10 mouse cellular contexts compared by ENCODE assay signal in the genomic region with DNA sequence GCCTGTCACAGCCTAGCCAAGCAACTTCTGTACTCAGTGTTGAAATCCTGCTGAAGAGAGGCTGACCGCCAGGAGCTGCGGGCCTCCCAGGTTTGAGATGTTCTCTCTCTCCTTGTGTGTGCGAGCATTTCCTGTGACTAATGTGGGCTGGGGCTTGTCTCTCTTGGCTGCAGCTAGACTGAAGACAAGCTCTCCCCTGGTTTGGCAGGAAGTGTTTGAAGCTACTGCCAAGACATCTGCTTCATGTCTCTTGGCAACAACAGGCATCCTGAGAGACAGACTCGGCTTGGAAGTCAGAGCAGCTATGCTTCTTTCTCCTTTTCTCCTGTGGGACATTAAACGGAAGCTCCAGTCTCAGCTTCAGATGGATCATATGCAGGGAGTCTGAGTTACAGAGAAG. TPM values are rescaled to one million over a fixed set of nuclear protein-coding genes. Genes with fewer than 3 reads are reported as not detected.
DNase-seq lines count a peak whose midpoint lies in the region; ATAC-seq and TF ChIP-seq lines count a peak whose summit lies in the region.
"Had no signal": no experiment of that assay in that cellular context is flagged by ENCODE, and none has a peak within 500 bp of the region (broad histone marks: within the 10 kb centered on the region; RNA-seq: fewer than 3 reads in every experiment).

No protein-coding gene starts in this region.

- H3K4me1 ChIP-seq in hindbrain, embryonic 15.5 days (replicated peaks): peaks cover 11% of the 10 kb centered on the region; the same call in 1 of the 2 replicates
- H3K4me1 ChIP-seq in hindbrain, embryonic 12.5 days: no peaks in the 10 kb centered on the region
- no peaks in the 10 kb centered on the region for H3K4me1 ChIP-seq in kidney, adult 2 months (ENCODE audit: control insufficient read depth, insufficient read depth, low read length)
- H3K4me1 ChIP-seq in limb, embryonic 10.5 days: peaks cover 19% of the 10 kb centered on the region
- H3K4me1 ChIP-seq in midbrain, embryonic 15.5 days: no peaks in the 10 kb centered on the region
- H3K4me1 ChIP-seq: midbrain, embryonic 12.5 days had no signal

- no peak for TF ChIP-seq POLR2A in kidney, adult 2 months (IDR thresholded peaks at IDR 0.05; ENCODE audit: low read depth, low read length)

- no peaks in the 10 kb centered on the region for H3K9me3 ChIP-seq in hindbrain, embryonic 15.5 days
- 0 out of 2 replicates have a peak, but pooled peaks cover 3% of the 10 kb centered on the region for H3K9me3 ChIP-seq in hindbrain, embryonic 12.5 days (replicated peaks)
- H3K9me3 ChIP-seq in limb, embryonic 10.5 days (replicated peaks): no peaks in the 10 kb centered on the region
- H3K9me3 ChIP-seq in midbrain, embryonic 15.5 days: no peaks in the 10 kb centered on the region
- H3K9me3 ChIP-seq: midbrain, embryonic 12.5 days had no signal

- H3K9ac ChIP-seq in hindbrain, embryonic 15.5 days: no peak overlapping the region
- no peak overlapping the region for H3K9ac ChIP-seq in hindbrain, embryonic 12.5 days
- no peak overlapping the region for H3K9ac ChIP-seq in midbrain, embryonic 15.5 days
- H3K9ac ChIP-seq: midbrain, embryonic 12.5 days had no signal

- WGBS in hindbrain, embryonic 15.5 days: 39% methylated on average over 5 of the region's 5 CpGs
- WGBS in hindbrain, embryonic 12.5 days: 63% methylated on average over 5 of the region's 5 CpGs
- 48% methylated on average over 5 of the region's 5 CpGs for WGBS in kidney, adult 2 months
- WGBS in limb, embryonic 10.5 days: 66% methylated on average over 5 of the region's 5 CpGs
- WGBS in midbrain, embryonic 15.5 days: 68% methylated on average over 5 of the region's 5 CpGs

- H3K36me3 ChIP-seq in hindbrain, embryonic 15.5 days: no peaks in the 10 kb centered on the region
- H3K36me3 ChIP-seq in hindbrain, embryonic 12.5 days: no peaks in the 10 kb centered on the region
- H3K36me3 ChIP-seq in kidney, adult 2 months (ENCODE audit: control insufficient read depth, insufficient read depth, low read length): no peaks in the 10 kb centered on the region
- H3K36me3 ChIP-seq in limb, embryonic 10.5 days: no peaks in the 10 kb centered on the region
- H3K36me3 ChIP-seq in midbrain, embryonic 15.5 days (replicated peaks): no peaks in the 10 kb centered on the region
- H3K36me3 ChIP-seq: G1E; midbrain, embryonic 12.5 days had no signal

- TF ChIP-seq CTCF in kidney, adult 2 months (conservative IDR thresholded peaks at IDR 0.05; ENCODE audit: insufficient read depth, insufficient read length, low read depth, low read length): no peak

- H3K27me3 ChIP-seq in hindbrain, embryonic 15.5 days: no peaks in the 10 kb centered on the region
- H3K27me3 ChIP-seq in hindbrain, embryonic 12.5 days: no peaks in the 10 kb centered on the region
- no peaks in the 10 kb centered on the region for H3K27me3 ChIP-seq in kidney, adult 2 months (replicated peaks; ENCODE audit: control insufficient read depth, insufficient read depth, low read length)
- H3K27me3 ChIP-seq in limb, embryonic 10.5 days (ENCODE audit: low read depth, poor library complexity, severe bottlenecking): no peaks in the 10 kb centered on the region
- H3K27me3 ChIP-seq in midbrain, embryonic 15.5 days (replicated peaks): no peaks in the 10 kb centered on the region
- H3K27me3 ChIP-seq: midbrain, embryonic 12.5 days had no signal

- ATAC-seq in hindbrain, embryonic 15.5 days (ENCODE audit: low FRiP score, low read depth): peak; percentile 86
- ATAC-seq in hindbrain, embryonic 12.5 days (ENCODE audit: low FRiP score): no peak
- ATAC-seq in common myeloid progenitor, adult 5-6 weeks (replicated peaks; ENCODE audit: low read depth, poor library complexity, severe bottlenecking): peak; percentile 94
- peak; percentile 75 for ATAC-seq in midbrain, embryonic 15.5 days (replicated peaks)

- H3K4me2 ChIP-seq in hindbrain, embryonic 15.5 days: no peak overlapping the region
- H3K4me2 ChIP-seq in hindbrain, embryonic 12.5 days (replicated peaks): no peak overlapping the region
- H3K4me2 ChIP-seq in midbrain, embryonic 15.5 days: no peak overlapping the region
- H3K4me2 ChIP-seq: midbrain, embryonic 12.5 days had no signal

- DNase-seq in heart, adult 11 months: peak; percentile 100
- DNase-seq in kidney, adult 2 months: peak; percentile 90
- DNase-seq in limb, embryonic 10.5 days (ENCODE audit: low spot score): no peak
- DNase-seq in thymus, postnatal 14 days: peak; percentile 29

- H3K27ac ChIP-seq in hindbrain, embryonic 15.5 days (replicated peaks): peak overlapping the region; percentile 64
- H3K27ac ChIP-seq in hindbrain, embryonic 12.5 days: no peak overlapping the region
- H3K27ac ChIP-seq in kidney, adult 2 months (ENCODE audit: insufficient read depth, low read depth, low read length): peak overlapping the region; percentile 77
- 0 out of 2 replicates have a peak overlapping the region, but pooled peaks have one; percentile 50 for H3K27ac ChIP-seq in limb, embryonic 10.5 days
- peak overlapping the region; percentile 43; the same call in 1 of the 2 replicates for H3K27ac ChIP-seq in midbrain, embryonic 15.5 days
- H3K27ac ChIP-seq: midbrain, embryonic 12.5 days had no signal

- no peak overlapping the region for H3K4me3 ChIP-seq in hindbrain, embryonic 15.5 days
- H3K4me3 ChIP-seq in hindbrain, embryonic 12.5 days: no peak overlapping the region
- no peak overlapping the region for H3K4me3 ChIP-seq in kidney, adult 2 months (ENCODE audit: insufficient read depth, low read depth, low read length)
- H3K4me3 ChIP-seq in limb, embryonic 10.5 days: no peak overlapping the region
- H3K4me3 ChIP-seq in midbrain, embryonic 15.5 days: no peak overlapping the region
- H3K4me3 ChIP-seq: midbrain, embryonic 12.5 days had no signal

RNA-seq across cellular contexts. Expression of gene Hs1bp3, which starts 44.2 kb away (rescaled TPM):
- 10.2 and 10.8 TPM in 2 replicates for polyA plus RNA-seq in hindbrain, embryonic 15.5 days (2015; fragmentation: Nextera tagmentation; extraction: Ambion mirVana)
- polyA plus RNA-seq in hindbrain, embryonic 12.5 days (2016; fragmentation: Nextera tagmentation; extraction: Ambion mirVana): 13.2 and 14.6 TPM in 2 replicates
- 1.4 and 6.9 TPM in 2 replicates for total RNA-seq in common myeloid progenitor, adult 5-6 weeks (2017)
- 25.3 and 27.7 TPM in 2 replicates for polyA plus RNA-seq in kidney, adult 2 months (2012; rRNA removed)
- polyA plus RNA-seq in limb, embryonic 10.5 days (2016; fragmentation: Nextera tagmentation; extraction: Ambion mirVana): 18.4 and 19.5 TPM in 2 replicates
- polyA plus RNA-seq in midbrain, embryonic 15.5 days (2015; fragmentation: Nextera tagmentation; extraction: Ambion mirVana): 8.9 and 10.8 TPM in 2 replicates

RNA-seq across cellular contexts. Expression of gene Gdf7, which starts 55.7 kb away (rescaled TPM):
- polyA plus RNA-seq in hindbrain, embryonic 15.5 days (2015; fragmentation: Nextera tagmentation; extraction: Ambion mirVana): 0.41 and 0.65 TPM in 2 replicates
- polyA plus RNA-seq in hindbrain, embryonic 12.5 days (2016; fragmentation: Nextera tagmentation; extraction: Ambion mirVana): 1.9 and 2.3 TPM in 2 replicates
- total RNA-seq in common myeloid progenitor, adult 5-6 weeks (2017): not detected in 2 replicates
- 1.1 and 1.5 TPM in 2 replicates for polyA plus RNA-seq in kidney, adult 2 months (2012; rRNA removed)
- polyA plus RNA-seq in limb, embryonic 10.5 days (2016; fragmentation: Nextera tagmentation; extraction: Ambion mirVana): 0.13 and 0.14 TPM in 2 replicates
- polyA plus RNA-seq in midbrain, embryonic 15.5 days (2015; fragmentation: Nextera tagmentation; extraction: Ambion mirVana): 0.19 and 0.23 TPM in 2 replicates
- total RNA-seq: G1E had no signal
- polyA plus RNA-seq: G1E had no signal
